Mouse (Mus musculus) CH12.LX (cell line): ENCODE results near the gene Cer1. TPM values are rescaled to one million over a fixed set of nuclear protein-coding genes. Genes with fewer than 3 reads are reported as not detected.

Experiments
- DNase-seq: peaks from one replicate; pipeline ENCODE4 v3.0.0-alpha.2; 2013; ENCODE audit errors: extremely low read depth
- H3K27ac ChIP-seq: 2 replicates; pipeline ENCODE4 v1.5.1; 2012; ENCODE audit warnings: low read depth, mild to moderate bottlenecking, control low read depth, moderate library complexity; ENCODE audit not compliant: insufficient read depth
- H3K27me3 ChIP-seq: replicated peaks from 2 replicates; pipeline ENCODE3; 2012; ENCODE audit warnings: inconsistent platforms
- H3K36me3 ChIP-seq, 2 experiments: replicated peaks in 1 of 2; 2 replicates each; pipeline versions ENCODE3 to v1.6.1; 2012; ENCODE audit warnings: inconsistent platforms in 1 of 2, low read length in 1 of 2, mild to moderate bottlenecking in 1 of 2, mixed read lengths in 1 of 2, moderate library complexity in 1 of 2; ENCODE audit not compliant: control insufficient read depth in 1 of 2, insufficient read depth in 1 of 2
- H3K4me1 ChIP-seq, 2 experiments: 2 replicates each; pipeline ENCODE4 v1.6.1; 2012; ENCODE audit warnings: inconsistent platforms in 1 of 2, moderate library complexity in 1 of 2; ENCODE audit not compliant: insufficient read depth in 2 of 2, control insufficient read depth in 1 of 2
- H3K4me2 ChIP-seq: 2 replicates; pipeline ENCODE4 v1.6.1; 2012; ENCODE audit warnings: low read depth, mild to moderate bottlenecking, control low read depth; ENCODE audit not compliant: poor library complexity, insufficient read depth, severe bottlenecking
- H3K4me3 ChIP-seq, 3 experiments: fragments of 150-350 bp in 1 of 3; sonication (generic) in 1 of 3; replicated peaks in 1 of 3; 2 replicates each; pipeline versions ENCODE3 to v1.5.1; 2011 to 2012; ENCODE audit warnings: low read depth in 2 of 3, low read length in 2 of 3, mild to moderate bottlenecking in 2 of 3, moderate library complexity in 2 of 3, control low read depth in 1 of 3, improper control_type of control experiment in 1 of 3, inconsistent platforms in 1 of 3, mixed read lengths in 1 of 3; ENCODE audit not compliant: poor library complexity in 1 of 3
- H3K79me2 ChIP-seq: replicated peaks from 2 replicates; pipeline ENCODE4 v1.6.1; 2012; ENCODE audit warnings: mild to moderate bottlenecking, moderate library complexity; ENCODE audit not compliant: control insufficient read depth, poor library complexity, insufficient read depth, severe bottlenecking; ENCODE audit errors: extremely low read depth
- H3K9ac ChIP-seq: 2 replicates; pipeline ENCODE4 v1.6.1; 2012; ENCODE audit warnings: low read depth, mild to moderate bottlenecking, control low read depth, moderate library complexity; ENCODE audit not compliant: insufficient read depth
- H3K9me3 ChIP-seq: replicated peaks from 2 replicates; pipeline ENCODE3; 2012; ENCODE audit warnings: low read length, inconsistent platforms, mixed read lengths
- BHLHE40 ChIP-seq: IDR thresholded peaks from 2 replicates; pipeline ENCODE4 v1.6.1; 2011; ENCODE audit warnings: mild to moderate bottlenecking, low read depth, low read length, improper control_type of control experiment
- CHD1 ChIP-seq: IDR thresholded peaks from 2 replicates; pipeline ENCODE4 v1.6.1; 2012; ENCODE audit warnings: low read depth, low read length, improper control_type of control experiment, inconsistent platforms
- CHD2 ChIP-seq: IDR thresholded peaks from 2 replicates; pipeline ENCODE4 v1.6.1; 2011; ENCODE audit warnings: low read length, improper control_type of control experiment
- ELF1 ChIP-seq: IDR thresholded peaks from 2 replicates; pipeline ENCODE4 v1.6.1; 2014; ENCODE audit warnings: low read depth, mild to moderate bottlenecking, inconsistent platforms, low read length, improper control_type of control experiment
- ETS1 ChIP-seq: conservative IDR thresholded peaks from 2 replicates; pipeline ENCODE4 v1.6.1; 2012; ENCODE audit warnings: low read depth, mild to moderate bottlenecking, inconsistent platforms, low read length, improper control_type of control experiment, moderate library complexity
- GABPA ChIP-seq: IDR thresholded peaks from 2 replicates; pipeline ENCODE4 v1.6.1; 2012; ENCODE audit warnings: low read depth, low read length, improper control_type of control experiment, inconsistent platforms; ENCODE audit not compliant: insufficient replicate concordance
- JUND ChIP-seq: conservative IDR thresholded peaks from 2 replicates; pipeline ENCODE4 v1.6.1; 2011; ENCODE audit warnings: low read depth, low read length, improper control_type of control experiment
- MAFK ChIP-seq: IDR thresholded peaks from 2 replicates; pipeline ENCODE4 v1.6.1; 2011; ENCODE audit warnings: low read length, improper control_type of control experiment; ENCODE audit not compliant: insufficient replicate concordance
- MAX ChIP-seq: IDR thresholded peaks from 2 replicates; pipeline ENCODE4 v1.6.1; 2011; ENCODE audit warnings: low read length, improper control_type of control experiment
- MAZ ChIP-seq: IDR thresholded peaks from 2 replicates; pipeline ENCODE4 v1.6.1; 2012; ENCODE audit warnings: low read depth, mild to moderate bottlenecking, inconsistent platforms, low read length, improper control_type of control experiment, moderate library complexity
- MEF2A ChIP-seq: IDR thresholded peaks from 2 replicates; pipeline ENCODE4 v1.6.1; 2014; ENCODE audit warnings: low read depth, mild to moderate bottlenecking, inconsistent platforms, low read length, improper control_type of control experiment, borderline replicate concordance
- MYC ChIP-seq: IDR thresholded peaks from 2 replicates; pipeline ENCODE4 v1.6.1; 2011; ENCODE audit warnings: low read depth, mild to moderate bottlenecking, improper control_type of control experiment, low read length
- NELFE ChIP-seq: IDR thresholded peaks from 2 replicates; pipeline ENCODE4 v1.6.1; 2011; ENCODE audit warnings: low read depth, low read length, improper control_type of control experiment
- NRF1 ChIP-seq: IDR thresholded peaks from 2 replicates; pipeline ENCODE4 v1.6.1; 2014; ENCODE audit warnings: low read depth, mild to moderate bottlenecking, inconsistent platforms, low read length, improper control_type of control experiment, moderate library complexity
- POLR2A ChIP-seq: IDR thresholded peaks from 2 replicates; pipeline ENCODE4 v1.6.1; 2011; ENCODE audit warnings: low read depth, mild to moderate bottlenecking, improper control_type of control experiment, low read length
- POLR2AphosphoS2 ChIP-seq: IDR thresholded peaks from 2 replicates; pipeline ENCODE4 v1.6.1; 2011; ENCODE audit warnings: low read depth, low read length, improper control_type of control experiment
- RCOR1 ChIP-seq: conservative IDR thresholded peaks from 2 replicates; pipeline ENCODE4 v1.6.1; 2012; ENCODE audit warnings: low read depth, mild to moderate bottlenecking, inconsistent platforms, low read length, improper control_type of control experiment
- SIN3A ChIP-seq: IDR thresholded peaks from 2 replicates; pipeline ENCODE4 v1.6.1; 2012; ENCODE audit warnings: low read length, improper control_type of control experiment, inconsistent platforms
- SMC3 ChIP-seq: IDR thresholded peaks from 2 replicates; pipeline ENCODE4 v1.6.1; 2011; ENCODE audit warnings: low read depth, low read length, improper control_type of control experiment
- TBP ChIP-seq: conservative IDR thresholded peaks from 2 replicates; pipeline ENCODE4 v1.6.1; 2011; ENCODE audit warnings: low read depth, low read length, improper control_type of control experiment
- UBTF ChIP-seq: IDR thresholded peaks from 2 replicates; pipeline ENCODE4 v1.6.1; 2012; ENCODE audit warnings: low read depth, mild to moderate bottlenecking, inconsistent platforms, low read length, improper control_type of control experiment, moderate library complexity
- USF1 ChIP-seq: IDR thresholded peaks from 2 replicates; pipeline ENCODE4 v1.6.1; 2014; ENCODE audit warnings: low read depth, mild to moderate bottlenecking, inconsistent platforms, low read length, improper control_type of control experiment
- USF2 ChIP-seq: conservative IDR thresholded peaks from 2 replicates; pipeline ENCODE4 v1.6.1; 2011; ENCODE audit warnings: low read depth, low read length, improper control_type of control experiment
- ZNF384 ChIP-seq: IDR thresholded peaks from 2 replicates; pipeline ENCODE4 v1.6.1; 2012; ENCODE audit warnings: low read depth, low read length, improper control_type of control experiment, inconsistent platforms
- dilution Hi-C: fragments of 300-500 bp; cut with MboI; formaldehyde crosslinking; loops from 2 replicates; pipeline ENCODE4 v1.14.3; 2020; ENCODE audit warnings: low sequenced_read_pairs; ENCODE audit not compliant: extremely low pct_unique_long_range_greater_than_20kb, extremely low pct_ligation_motif_present
- in situ Hi-C: fragments of 300-500 bp; cut with MboI; formaldehyde crosslinking; loops from 3 replicates; pipeline ENCODE4 v1.14.3; 2019; ENCODE audit warnings: low sequenced_read_pairs, low pct_ligation_motif_present, low pct_unique_long_range_greater_than_20kb, mixed read lengths
- polyA plus RNA-seq: library from polyadenylated mRNA; unstranded; fragments of >175 nt; gene quantifications from 2 replicates; pipeline ENCODE4 v1.2.1, GENCODE M21; 2012; ENCODE audit warnings: low read depth; ENCODE audit not compliant: insufficient read length
- total RNA-seq, 2 experiments: library from RNA; depleted of rRNA; stranded (reverse); fragments of 300-350 nt in 1 of 2; fragments of >200 nt in 1 of 2; gene quantifications; 2 replicates each; pipeline ENCODE4 v1.2.3; 2012 to 2014

Gene Cer1
- total and polyA plus RNA-seq, 3 experiments = not detected

DNA sequence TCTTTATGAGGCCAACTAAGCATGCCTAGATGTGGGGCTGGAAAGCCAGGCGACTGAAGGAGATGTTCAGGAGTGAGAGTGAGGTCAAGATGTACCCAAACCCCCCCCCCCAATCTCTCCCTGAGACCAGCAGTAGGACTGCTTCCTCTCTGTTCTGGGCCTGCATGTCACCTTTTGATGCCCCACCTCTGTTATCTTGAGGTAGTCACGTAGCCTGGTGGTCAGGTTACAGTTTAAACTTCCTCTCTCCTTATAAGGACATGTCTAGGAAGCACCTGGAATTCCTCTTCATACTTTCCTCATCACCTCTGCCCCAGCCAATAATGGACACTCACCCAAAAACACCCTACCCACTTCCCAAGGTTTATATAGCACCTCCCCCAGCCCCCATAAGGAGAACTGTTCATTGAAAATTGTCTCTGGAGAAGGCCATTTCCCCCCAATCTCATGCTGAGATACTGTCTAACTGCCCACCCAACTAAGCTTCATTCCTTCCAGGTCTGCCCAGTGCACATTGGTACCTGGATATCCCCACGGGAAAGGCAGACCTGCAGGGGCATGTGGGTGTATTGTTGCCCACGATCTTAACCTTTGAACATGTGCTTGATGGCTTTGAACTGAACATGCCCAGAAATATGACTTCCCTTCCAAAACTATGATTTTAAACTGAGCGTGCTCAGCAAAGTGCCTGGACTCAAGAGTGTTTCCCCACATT, 17.1 kb downstream of the Cer1 start:
- no peak for TF ChIP-seq ZNF384
- no peak for TF ChIP-seq CHD2
- no peak for TF ChIP-seq POLR2A
- TF ChIP-seq GABPA = no peak
- no peak for TF ChIP-seq MEF2A
- no peak for TF ChIP-seq NRF1
- TF ChIP-seq USF2 = no peak
- no peak for TF ChIP-seq POLR2AphosphoS2
- no peak for TF ChIP-seq ELF1
- TF ChIP-seq MYC = no peak
- TF ChIP-seq CHD1 = no peak
- TF ChIP-seq ETS1 = no peak
- no peak for TF ChIP-seq UBTF
- no peak for TF ChIP-seq USF1
- Histone ChIP-seq H3K27me3 (no peaks in the 10 kb centered on the region), H3K4me1 (peaks cover 0 to 5% of the 10 kb centered on the region in 2 experiments; a peak in 1 of 4 replicates), H3K27ac (no peak overlapping the region), H3K4me3 (no peak overlapping the region), H3K79me2 (no peaks in the 10 kb centered on the region), H3K9ac (no peak overlapping the region), H3K4me2 (no peak overlapping the region), H3K36me3 (no peaks in the 10 kb centered on the region), H3K9me3 (no peaks in the 10 kb centered on the region)
- dilution Hi-C loops (no loop called here), in situ Hi-C loops (no loop called here)
- DNase-seq = no peak

GRCm38 (mm10) chr4:82867111-82867510, 17.8 kb downstream of the Cer1 start:
- no peak overlapping the region for H3K9ac ChIP-seq
- H3K4me3 ChIP-seq = no peak overlapping the region
- peaks cover 0 to 5% of the 10 kb centered on the region in 2 experiments; a peak in 1 of 4 replicates for H3K4me1 ChIP-seq
- no peaks in the 10 kb centered on the region for H3K27me3 ChIP-seq
- DNase-seq = no peak
- in situ Hi-C loops = no loop called here
- dilution Hi-C loops = no loop called here
- no peaks in the 10 kb centered on the region for H3K36me3 ChIP-seq
- TF ChIP-seq SIN3A = no peak
- TF ChIP-seq RCOR1 = no peak
- no peak for TF ChIP-seq TBP
- TF ChIP-seq MAZ = no peak
- no peak for TF ChIP-seq CHD1
- no peak for TF ChIP-seq SMC3
- TF ChIP-seq CHD2 = no peak
- no peak for TF ChIP-seq NRF1
- no peak for TF ChIP-seq ZNF384
- TF ChIP-seq BHLHE40 = no peak
- TF ChIP-seq MAX = no peak
- TF ChIP-seq USF2 = no peak
- TF ChIP-seq POLR2AphosphoS2 = no peak
- no peak for TF ChIP-seq ELF1
- TF ChIP-seq USF1 = no peak
- TF ChIP-seq MAFK = no peak
- no peak for TF ChIP-seq NELFE
- no peak for TF ChIP-seq JUND
- H3K27ac ChIP-seq = no peak overlapping the region
- no peaks in the 10 kb centered on the region for H3K9me3 ChIP-seq
- no peak overlapping the region for H3K4me2 ChIP-seq
- H3K79me2 ChIP-seq = no peaks in the 10 kb centered on the region
